Mouse (Mus musculus) MEL (cell line): ENCODE measurements around the gene Camta2.

Source experiments
- CTCF ChIP-seq, 3 experiments: IDR thresholded peaks in 2 of 3; conservative IDR thresholded peaks in 1 of 3; 2 replicates each; pipeline ENCODE4 v1.5.1; 2011 to 2012; ENCODE audit warnings: low read length in 3 of 3, low read depth in 2 of 3, mild to moderate bottlenecking in 2 of 3, improper control_type of control experiment in 1 of 3, inconsistent platforms in 1 of 3, mixed read lengths in 1 of 3, moderate library complexity in 1 of 3; ENCODE audit not compliant: control insufficient read depth in 1 of 3, insufficient read depth in 1 of 3, poor library complexity in 1 of 3, severe bottlenecking in 1 of 3
- E2F4 ChIP-seq: IDR thresholded peaks from 2 replicates; pipeline ENCODE4 v1.6.1; 2011; ENCODE audit warnings: low read depth, low read length, improper control_type of control experiment, borderline replicate concordance
- ELF1 ChIP-seq: IDR thresholded peaks from 2 replicates; pipeline ENCODE4 v1.6.1; 2014; ENCODE audit warnings: low read depth, mild to moderate bottlenecking, inconsistent platforms, low read length, improper control_type of control experiment, moderate library complexity
- EP300 ChIP-seq, 2 experiments: IDR thresholded peaks; 2 replicates each; pipeline ENCODE4 v1.6.1; 2011; ENCODE audit warnings: improper control_type of control experiment in 2 of 2, low read length in 2 of 2, low read depth in 1 of 2, mild to moderate bottlenecking in 1 of 2
- HCFC1 ChIP-seq: IDR thresholded peaks from 2 replicates; pipeline ENCODE4 v1.6.1; 2012; ENCODE audit warnings: low read depth, mild to moderate bottlenecking, inconsistent platforms, low read length, improper control_type of control experiment, moderate library complexity
- MAX ChIP-seq: IDR thresholded peaks from 2 replicates; pipeline ENCODE4 v1.6.1; 2011; ENCODE audit warnings: low read length, improper control_type of control experiment
- MEF2A ChIP-seq: IDR thresholded peaks from 2 replicates; pipeline ENCODE4 v1.6.1; 2014; ENCODE audit warnings: low read depth, mild to moderate bottlenecking, inconsistent platforms, low read length, improper control_type of control experiment; ENCODE audit not compliant: poor library complexity, insufficient replicate concordance, severe bottlenecking; ENCODE audit errors: extremely low read depth
- MYB ChIP-seq: IDR thresholded peaks from 2 replicates; pipeline ENCODE4 v1.6.1; 2011; ENCODE audit warnings: mild to moderate bottlenecking, low read depth, low read length, improper control_type of control experiment
- POLR2A ChIP-seq, 2 experiments: IDR thresholded peaks; 2 replicates each; pipeline ENCODE4 v1.6.1; 2011 to 2012; ENCODE audit warnings: low read length in 2 of 2, mild to moderate bottlenecking in 2 of 2, control low read depth in 1 of 2, improper control_type of control experiment in 1 of 2, low read depth in 1 of 2, moderate library complexity in 1 of 2; ENCODE audit not compliant: control insufficient read depth in 1 of 2, insufficient read depth in 1 of 2, poor library complexity in 1 of 2
- POLR2AphosphoS2 ChIP-seq: IDR thresholded peaks from 2 replicates; pipeline ENCODE4 v1.6.1; 2011; ENCODE audit warnings: low read length, improper control_type of control experiment
- USF1 ChIP-seq: IDR thresholded peaks from 2 replicates; pipeline ENCODE4 v1.6.1; 2014; ENCODE audit warnings: low read depth, mild to moderate bottlenecking, inconsistent platforms, low read length, improper control_type of control experiment, moderate library complexity
- ZC3H11A ChIP-seq: IDR thresholded peaks from 2 replicates; pipeline ENCODE4 v1.6.1; 2012; ENCODE audit warnings: low read depth, mild to moderate bottlenecking, inconsistent platforms, low read length, improper control_type of control experiment
- ZNF384 ChIP-seq: IDR thresholded peaks from 2 replicates; pipeline ENCODE4 v1.6.1; 2012; ENCODE audit warnings: low read depth, mild to moderate bottlenecking, inconsistent platforms, low read length, improper control_type of control experiment

GRCm38 (mm10) chr11:70639976-70640375 is 47.9 kb downstream of the Camta2 start:
- TF ChIP-seq MAX, result no peak
- TF ChIP-seq POLR2AphosphoS2, result no peak; the same call in 1 of the 2 replicates
- TF ChIP-seq ZNF384, result no peak
- TF ChIP-seq POLR2A (IDR thresholded peaks at IDR 0.05; ENCODE audit: control insufficient read depth in 1 of 2, insufficient read depth in 1 of 2, low read depth in 1 of 2, low read length in 2 of 2, poor library complexity in 1 of 2), result peak in 1 of 2 experiments; percentile 28; a peak in 1 of 4 replicates
- TF ChIP-seq HCFC1, result no peak
- TF ChIP-seq E2F4, result no peak
- TF ChIP-seq CTCF (IDR thresholded peaks at IDR 0.05 in 2 of 3, conservative IDR thresholded peaks at IDR 0.05 in 1 of 3; ENCODE audit: control insufficient read depth in 1 of 3, insufficient read depth in 1 of 3, low read depth in 2 of 3, low read length in 3 of 3, poor library complexity in 1 of 3, severe bottlenecking in 1 of 3), result no peak
- no peak for TF ChIP-seq EP300 (IDR thresholded peaks at IDR 0.05; ENCODE audit: low read depth in 1 of 2, low read length in 2 of 2)
- no peak for TF ChIP-seq ELF1
- no peak for TF ChIP-seq ZC3H11A
- TF ChIP-seq MEF2A, result no peak
- TF ChIP-seq MYB, result no peak
- TF ChIP-seq USF1, result no peak
